Mouse (Mus musculus): ENCODE measurements around the gene Akp3. TPM values are rescaled to one million over a fixed set of nuclear protein-coding genes. Genes with fewer than 3 reads are reported as not detected.

The Akp3 gene
- polyA plus RNA-seq (2011; ENCODE audit: insufficient read depth, insufficient read length, low read depth, missing spikeins), result not detected in 2 replicates

DNA sequence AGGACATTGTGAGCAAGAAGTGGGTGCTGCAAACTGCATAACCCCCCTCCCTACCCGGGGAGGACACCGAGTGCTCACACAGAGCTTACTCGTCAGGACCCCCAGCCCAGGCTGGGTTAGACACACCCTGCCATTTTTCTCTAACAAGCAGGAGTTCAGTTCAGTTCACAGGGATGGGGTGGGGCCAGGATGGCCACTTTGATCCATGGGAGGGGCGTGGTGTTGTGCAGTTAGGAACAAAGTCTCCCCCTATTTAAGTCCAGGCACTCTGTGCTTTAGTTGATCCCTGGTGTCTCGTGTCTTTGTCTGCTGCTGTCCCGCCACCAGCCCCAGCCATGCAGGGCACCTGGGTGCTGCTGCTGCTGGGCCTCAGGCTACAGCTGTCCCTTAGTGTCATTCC lies at the start of gene Akp3:
Akp3 (plus strand) TSS at position 301 of the 400 bp plus-strand sequence.
- H3K9ac ChIP-seq (ENCODE audit: low read depth, poor library complexity, severe bottlenecking), result no peak within 1 kb of the TSS
- H3K4me3 ChIP-seq (ENCODE audit: low read depth, low read length), result no peak within 1 kb of the TSS
- no peaks in the 10 kb centered on the region for H3K4me1 ChIP-seq (ENCODE audit: control insufficient read depth, insufficient read depth, low read length)
- TF ChIP-seq EP300 (IDR thresholded peaks at IDR 0.05; ENCODE audit: insufficient read depth, low read depth, low read length) (no peak), CTCF (IDR thresholded peaks at IDR 0.05; ENCODE audit: low read depth, low read length) (no peak), POLR2A (IDR thresholded peaks at IDR 0.05; ENCODE audit: insufficient read depth, low read length) (no peak)
- no peaks in the 10 kb centered on the region for H3K27me3 ChIP-seq (ENCODE audit: control insufficient read depth, insufficient read depth, low read length, poor library complexity, severe bottlenecking)
- no peak within 1 kb of the TSS for H3K27ac ChIP-seq (ENCODE audit: insufficient read depth, low read length)
- no peaks in the 10 kb centered on the region for H3K36me3 ChIP-seq (ENCODE audit: control insufficient read depth, insufficient read depth, low read length, poor library complexity, severe bottlenecking)
- H3K9me3 ChIP-seq (replicated peaks; ENCODE audit: control insufficient read depth, insufficient read depth, low read length, poor library complexity, severe bottlenecking), result no peaks in the 10 kb centered on the region

DNA sequence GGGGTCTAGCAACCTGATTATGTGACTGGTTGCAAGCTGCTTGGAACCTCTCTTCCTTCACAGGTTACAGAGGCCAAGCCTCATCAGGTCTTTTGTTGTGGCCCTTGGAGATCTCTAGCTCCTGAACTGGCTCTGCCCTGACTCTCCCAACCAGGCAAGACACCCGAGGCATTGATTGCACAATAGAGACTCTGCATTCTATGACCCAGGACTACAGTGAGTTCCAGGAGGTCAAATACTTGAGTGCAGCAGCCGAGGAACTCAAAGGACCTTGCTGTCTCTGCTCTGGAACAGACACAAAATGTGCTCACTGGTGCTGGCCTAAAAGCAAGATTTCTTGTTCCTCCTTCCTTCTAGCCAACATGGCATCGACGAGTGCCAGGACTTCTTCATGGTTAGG lies 38.6 kb upstream of the Akp3 start:
- Histone ChIP-seq H3K27ac (ENCODE audit: insufficient read depth, low read length) (no peak overlapping the region), H3K4me1 (ENCODE audit: control insufficient read depth, insufficient read depth, low read length) (no peaks in the 10 kb centered on the region), H3K4me3 (ENCODE audit: low read depth, low read length) (no peak overlapping the region), H3K9me3 (replicated peaks; ENCODE audit: control insufficient read depth, insufficient read depth, low read length, poor library complexity, severe bottlenecking) (no peaks in the 10 kb centered on the region), H3K36me3 (ENCODE audit: control insufficient read depth, insufficient read depth, low read length, poor library complexity, severe bottlenecking) (no peaks in the 10 kb centered on the region), H3K27me3 (ENCODE audit: control insufficient read depth, insufficient read depth, low read length, poor library complexity, severe bottlenecking) (no peaks in the 10 kb centered on the region), H3K9ac (ENCODE audit: low read depth, poor library complexity, severe bottlenecking) (no peak overlapping the region)
- TF ChIP-seq POLR2A (IDR thresholded peaks at IDR 0.05; ENCODE audit: insufficient read depth, low read length) (no peak), CTCF (IDR thresholded peaks at IDR 0.05; ENCODE audit: low read depth, low read length) (no peak), EP300 (IDR thresholded peaks at IDR 0.05; ENCODE audit: insufficient read depth, low read depth, low read length) (no peak)

DNA sequence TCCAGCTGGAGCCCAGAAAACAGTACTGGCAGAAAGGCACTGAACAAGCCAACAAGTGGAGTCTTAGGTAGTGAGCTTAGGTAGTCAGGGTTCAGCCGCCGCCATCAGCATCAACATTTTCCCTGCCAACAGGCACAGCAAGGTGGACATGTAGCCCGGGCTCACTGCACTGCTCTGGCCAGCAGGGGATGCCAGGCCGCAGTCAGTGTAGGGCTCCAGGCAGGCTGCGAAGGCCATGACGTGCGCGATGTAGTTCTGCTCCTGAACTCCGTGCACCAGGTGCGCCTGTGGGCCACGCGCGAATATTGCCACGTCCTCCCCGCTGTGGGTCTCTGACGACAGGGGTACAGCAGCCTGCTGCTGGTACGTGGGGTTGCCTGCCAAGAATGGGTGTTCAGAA lies 37.8 kb upstream of the Akp3 start:
- H3K36me3 ChIP-seq (ENCODE audit: control insufficient read depth, insufficient read depth, low read length, poor library complexity, severe bottlenecking), result no peaks in the 10 kb centered on the region
- no peaks in the 10 kb centered on the region for H3K27me3 ChIP-seq (ENCODE audit: control insufficient read depth, insufficient read depth, low read length, poor library complexity, severe bottlenecking)
- no peak overlapping the region for H3K9ac ChIP-seq (ENCODE audit: low read depth, poor library complexity, severe bottlenecking)
- no peak overlapping the region for H3K27ac ChIP-seq (ENCODE audit: insufficient read depth, low read length)
- no peaks in the 10 kb centered on the region for H3K9me3 ChIP-seq (replicated peaks; ENCODE audit: control insufficient read depth, insufficient read depth, low read length, poor library complexity, severe bottlenecking)
- TF ChIP-seq CTCF (IDR thresholded peaks at IDR 0.05; ENCODE audit: low read depth, low read length) (peak; percentile 10), POLR2A (IDR thresholded peaks at IDR 0.05; ENCODE audit: insufficient read depth, low read length) (no peak), EP300 (IDR thresholded peaks at IDR 0.05; ENCODE audit: insufficient read depth, low read depth, low read length) (no peak)
- no peak overlapping the region for H3K4me3 ChIP-seq (ENCODE audit: low read depth, low read length)
- no peaks in the 10 kb centered on the region for H3K4me1 ChIP-seq (ENCODE audit: control insufficient read depth, insufficient read depth, low read length)

DNA sequence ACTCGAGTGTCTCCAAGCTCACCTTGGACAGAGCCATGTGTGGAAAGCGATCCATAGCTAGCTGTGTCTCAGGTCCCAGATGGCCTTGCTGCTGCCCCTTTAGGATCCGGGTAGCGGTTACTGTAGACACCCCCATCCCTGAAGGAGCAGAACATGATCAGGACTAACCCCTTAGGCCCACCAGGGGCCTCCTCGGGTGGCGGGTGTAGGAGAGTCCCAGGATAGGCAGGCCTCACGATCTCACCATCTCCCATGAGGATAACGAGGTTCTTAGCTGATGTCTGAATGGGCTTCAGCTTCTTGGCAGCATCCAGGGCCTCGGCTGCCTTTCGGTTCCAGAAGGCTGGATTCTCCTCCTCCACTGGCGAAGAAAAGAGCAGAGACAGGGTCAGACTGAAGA lies 35.5 kb upstream of the Akp3 start:
- Histone ChIP-seq H3K27ac (ENCODE audit: insufficient read depth, low read length) (no peak overlapping the region), H3K4me3 (ENCODE audit: low read depth, low read length) (no peak overlapping the region), H3K36me3 (ENCODE audit: control insufficient read depth, insufficient read depth, low read length, poor library complexity, severe bottlenecking) (no peaks in the 10 kb centered on the region), H3K27me3 (ENCODE audit: control insufficient read depth, insufficient read depth, low read length, poor library complexity, severe bottlenecking) (no peaks in the 10 kb centered on the region), H3K9ac (ENCODE audit: low read depth, poor library complexity, severe bottlenecking) (no peak overlapping the region), H3K4me1 (ENCODE audit: control insufficient read depth, insufficient read depth, low read length) (no peaks in the 10 kb centered on the region), H3K9me3 (replicated peaks; ENCODE audit: control insufficient read depth, insufficient read depth, low read length, poor library complexity, severe bottlenecking) (no peaks in the 10 kb centered on the region)
- TF ChIP-seq POLR2A (IDR thresholded peaks at IDR 0.05; ENCODE audit: insufficient read depth, low read length), result no peak

DNA sequence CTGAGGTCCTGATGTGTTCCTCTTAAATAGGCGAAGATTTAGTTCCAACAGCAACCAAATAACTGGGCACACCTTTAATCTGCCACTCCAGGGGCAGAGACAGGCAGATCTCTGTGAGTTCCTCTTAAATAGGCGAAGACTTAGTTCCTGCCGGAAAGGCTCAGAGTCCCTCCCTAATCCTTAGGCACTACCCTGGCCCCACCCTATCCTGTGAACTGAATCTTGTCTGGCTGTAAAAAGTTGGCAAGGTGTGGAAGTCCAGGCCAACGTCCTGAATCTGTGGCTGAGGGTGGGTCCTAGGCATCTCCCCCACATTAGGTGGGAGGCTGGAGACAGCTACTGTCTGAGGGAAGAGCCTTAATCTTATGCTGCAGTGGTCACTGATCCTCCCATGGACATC lies 34.9 kb upstream of the Akp3 start, which contains the start of gene Alppl2:
Alppl2 (minus strand) TSS at position 101 of the 400 bp plus-strand sequence.
- Histone ChIP-seq H3K4me1 (ENCODE audit: control insufficient read depth, insufficient read depth, low read length) (no peaks in the 10 kb centered on the region), H3K36me3 (ENCODE audit: control insufficient read depth, insufficient read depth, low read length, poor library complexity, severe bottlenecking) (no peaks in the 10 kb centered on the region), H3K9ac (ENCODE audit: low read depth, poor library complexity, severe bottlenecking) (no peak within 1 kb of the TSS), H3K27ac (ENCODE audit: insufficient read depth, low read length) (no peak within 1 kb of the TSS), H3K4me3 (ENCODE audit: low read depth, low read length) (no peak within 1 kb of the TSS), H3K27me3 (ENCODE audit: control insufficient read depth, insufficient read depth, low read length, poor library complexity, severe bottlenecking) (no peaks in the 10 kb centered on the region), H3K9me3 (replicated peaks; ENCODE audit: control insufficient read depth, insufficient read depth, low read length, poor library complexity, severe bottlenecking) (no peaks in the 10 kb centered on the region)
- no peak for TF ChIP-seq POLR2A (IDR thresholded peaks at IDR 0.05; ENCODE audit: insufficient read depth, low read length)
- TF ChIP-seq EP300 (IDR thresholded peaks at IDR 0.05; ENCODE audit: insufficient read depth, low read depth, low read length), result no peak
- TF ChIP-seq CTCF (IDR thresholded peaks at IDR 0.05; ENCODE audit: low read depth, low read length), result no peak

DNA sequence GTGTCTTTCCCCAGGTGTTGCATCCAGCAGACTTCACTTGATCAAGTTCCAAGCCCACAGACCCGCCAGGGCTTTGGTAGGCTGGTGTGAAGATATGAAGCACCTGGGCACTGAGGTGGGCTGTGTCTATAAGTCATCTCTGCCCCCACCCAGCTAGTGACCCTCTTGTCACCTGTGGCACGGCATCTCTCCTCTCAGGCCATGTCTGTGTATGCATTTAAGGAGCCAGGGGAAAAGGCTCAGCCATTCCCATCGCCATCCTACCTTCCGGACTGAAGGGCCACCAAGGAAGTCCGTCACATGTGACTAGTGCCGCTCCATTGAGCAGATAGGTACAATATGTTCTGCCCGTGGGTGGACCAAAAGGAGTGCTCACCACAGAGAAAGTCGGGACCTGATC lies 29.1 kb upstream of the Akp3 start:
- H3K27ac ChIP-seq (ENCODE audit: insufficient read depth, low read length), result no peak overlapping the region
- TF ChIP-seq EP300 (IDR thresholded peaks at IDR 0.05; ENCODE audit: insufficient read depth, low read depth, low read length) (no peak), POLR2A (IDR thresholded peaks at IDR 0.05; ENCODE audit: insufficient read depth, low read length) (no peak), CTCF (IDR thresholded peaks at IDR 0.05; ENCODE audit: low read depth, low read length) (no peak)
- H3K27me3 ChIP-seq (ENCODE audit: control insufficient read depth, insufficient read depth, low read length, poor library complexity, severe bottlenecking), result no peaks in the 10 kb centered on the region
- H3K9me3 ChIP-seq (replicated peaks; ENCODE audit: control insufficient read depth, insufficient read depth, low read length, poor library complexity, severe bottlenecking), result no peaks in the 10 kb centered on the region
- no peaks in the 10 kb centered on the region for H3K4me1 ChIP-seq (ENCODE audit: control insufficient read depth, insufficient read depth, low read length)
- H3K36me3 ChIP-seq (ENCODE audit: control insufficient read depth, insufficient read depth, low read length, poor library complexity, severe bottlenecking), result no peaks in the 10 kb centered on the region
- H3K4me3 ChIP-seq (ENCODE audit: low read depth, low read length), result no peak overlapping the region
- no peak overlapping the region for H3K9ac ChIP-seq (ENCODE audit: low read depth, poor library complexity, severe bottlenecking)
